Mouse (Mus musculus): ENCODE measurements around the gene Ppil2. TPM values are rescaled to one million over a fixed set of nuclear protein-coding genes. Genes with fewer than 3 reads are reported as not detected.
A peak's percentile ranks its signal among the peaks of the same experiment; 100 is the strongest.

Gene Ppil2
- polyA plus RNA-seq, 1 experiment from 2014 or later: 134 TPM

GRCm38 (mm10) chr16:17086241-17086640 is 24.8 kb downstream of the Ppil2 start:
- ATAC-seq (ENCODE audit: insufficient number of reproducible peaks, low FRiP score, low TSS enrichment, low read depth): no peak
- Histone ChIP-seq H3K36me3 (peaks cover 90% of the 10 kb centered on the region), H3K4me2 (no peak overlapping the region), H3K9ac (no peak overlapping the region), H3K4me3 (no peak overlapping the region), H3K27ac (no peak overlapping the region), H3K4me1 (no peaks in the 10 kb centered on the region), H3K27me3 (no peaks in the 10 kb centered on the region), H3K9me3 (no peaks in the 10 kb centered on the region)
- 76% methylated on average over 3 of the region's 3 CpGs for WGBS

- no peak for ATAC-seq (ENCODE audit: insufficient number of reproducible peaks, low FRiP score, low TSS enrichment, low read depth)
- peaks cover 89% of the 10 kb centered on the region for H3K36me3 ChIP-seq
- no peak overlapping the region for H3K4me2 ChIP-seq
- H3K9ac ChIP-seq: no peak overlapping the region
- H3K9me3 ChIP-seq: no peaks in the 10 kb centered on the region
- H3K4me1 ChIP-seq: no peaks in the 10 kb centered on the region
- no peaks in the 10 kb centered on the region for H3K27me3 ChIP-seq
- no peak overlapping the region for H3K27ac ChIP-seq
- 94% methylated on average over 4 of the region's 4 CpGs for WGBS
- H3K4me3 ChIP-seq: no peak overlapping the region
Observed at GRCm38 (mm10) chr16:17085636-17086035, 25.4 kb downstream of the Ppil2 start.

GRCm38 (mm10) chr16:17082121-17082792 is 28.8 kb downstream of the Ppil2 start:
- no peak overlapping the region for H3K9ac ChIP-seq
- WGBS: 86% methylated on average over 6 of the region's 6 CpGs
- ATAC-seq (ENCODE audit: insufficient number of reproducible peaks, low FRiP score, low TSS enrichment, low read depth): no peak
- H3K4me1 ChIP-seq: no peaks in the 10 kb centered on the region
- no peak overlapping the region for H3K27ac ChIP-seq
- no peaks in the 10 kb centered on the region for H3K27me3 ChIP-seq
- H3K4me3 ChIP-seq: no peak overlapping the region
- H3K4me2 ChIP-seq: no peak overlapping the region
- H3K36me3 ChIP-seq: peaks cover 55% of the 10 kb centered on the region
- H3K9me3 ChIP-seq: no peaks in the 10 kb centered on the region

GRCm38 (mm10) chr16:17078101-17078500 is 33.0 kb downstream of the Ppil2 start:
- Histone ChIP-seq H3K4me2 (no peak overlapping the region), H3K4me3 (no peak overlapping the region), H3K36me3 (peaks cover 26% of the 10 kb centered on the region), H3K27me3 (no peaks in the 10 kb centered on the region), H3K9ac (no peak overlapping the region), H3K9me3 (no peaks in the 10 kb centered on the region), H3K4me1 (no peaks in the 10 kb centered on the region), H3K27ac (no peak overlapping the region; the same call in 1 of the 2 replicates)
- 50% methylated on average over 7 of the region's 7 CpGs for WGBS
- ATAC-seq (ENCODE audit: insufficient number of reproducible peaks, low FRiP score, low TSS enrichment, low read depth): no peak

- H3K4me2 ChIP-seq: no peak overlapping the region
- H3K4me1 ChIP-seq: no peaks in the 10 kb centered on the region
- ATAC-seq (ENCODE audit: insufficient number of reproducible peaks, low FRiP score, low TSS enrichment, low read depth): no peak
- no peak overlapping the region for H3K4me3 ChIP-seq
- H3K9me3 ChIP-seq: no peaks in the 10 kb centered on the region
- H3K27ac ChIP-seq: no peak overlapping the region
- no peak overlapping the region for H3K9ac ChIP-seq
- no peaks in the 10 kb centered on the region for H3K27me3 ChIP-seq
- peaks cover 17% of the 10 kb centered on the region; the same call in 1 of the 2 replicates for H3K36me3 ChIP-seq
Observed at GRCm38 (mm10) chr16:17076869-17077268, 34.2 kb downstream of the Ppil2 start.

- H3K36me3 ChIP-seq: peaks cover 17% of the 10 kb centered on the region; the same call in 1 of the 2 replicates
- no peak overlapping the region for H3K4me3 ChIP-seq
- H3K9ac ChIP-seq: no peak overlapping the region
- H3K4me2 ChIP-seq: no peak overlapping the region
- no peak for ATAC-seq (ENCODE audit: insufficient number of reproducible peaks, low FRiP score, low TSS enrichment, low read depth)
- 98% methylated on average over 2 of the region's 2 CpGs for WGBS
- no peaks in the 10 kb centered on the region for H3K9me3 ChIP-seq
- no peaks in the 10 kb centered on the region for H3K27me3 ChIP-seq
- no peak overlapping the region for H3K27ac ChIP-seq
- H3K4me1 ChIP-seq: no peaks in the 10 kb centered on the region; the same call in 1 of the 2 replicates
Observed at GRCm38 (mm10) chr16:17076301-17076700, 34.8 kb downstream of the Ppil2 start.

GRCm38 (mm10) chr16:17073000-17073399 is 38.1 kb downstream of the Ppil2 start:
- ATAC-seq (ENCODE audit: insufficient number of reproducible peaks, low FRiP score, low TSS enrichment, low read depth): no peak
- Histone ChIP-seq H3K27ac (no peak overlapping the region), H3K9me3 (no peaks in the 10 kb centered on the region), H3K4me3 (no peak overlapping the region), H3K36me3 (0 out of 2 replicates have a peak, but pooled peaks cover 12% of the 10 kb centered on the region), H3K9ac (no peak overlapping the region), H3K4me2 (no peak overlapping the region), H3K27me3 (no peaks in the 10 kb centered on the region), H3K4me1 (peaks cover 10% of the 10 kb centered on the region)
- 86% methylated on average over 7 of the region's 7 CpGs for WGBS

- WGBS: 45% methylated on average over 6 of the region's 6 CpGs
- H3K9me3 ChIP-seq: no peaks in the 10 kb centered on the region
- peaks cover 10% of the 10 kb centered on the region for H3K4me1 ChIP-seq
- ATAC-seq (ENCODE audit: insufficient number of reproducible peaks, low FRiP score, low TSS enrichment, low read depth): no peak
- H3K27ac ChIP-seq: no peak overlapping the region
- 0 out of 2 replicates have a peak, but pooled peaks cover 9% of the 10 kb centered on the region for H3K36me3 ChIP-seq
- no peak overlapping the region for H3K9ac ChIP-seq
- H3K4me3 ChIP-seq: peak overlapping the region; percentile 80
- peak overlapping the region; percentile 88 for H3K4me2 ChIP-seq
- no peaks in the 10 kb centered on the region for H3K27me3 ChIP-seq
Observed at GRCm38 (mm10) chr16:17070716-17071115, 40.3 kb downstream of the Ppil2 start.

- ATAC-seq (ENCODE audit: insufficient number of reproducible peaks, low FRiP score, low TSS enrichment, low read depth): peak; percentile 91
- peak within 1 kb of the TSS; percentile 89 for H3K27ac ChIP-seq
Observed at GRCm38 (mm10) chr16:17069511-17070443, 41.3 kb downstream of the Ppil2 start, which contains the start of gene Ypel1. Gene Ypel1 (plus strand): TSS chr16:17069696.

GRCm38 (mm10) chr16:17067552-17067951 is 43.5 kb downstream of the Ppil2 start:
- no peak overlapping the region for H3K27ac ChIP-seq

More at GRCm38 (mm10) chr16:17069511-17070443, 41.3 kb downstream of the Ppil2 start, which contains the start of gene Ypel1:
- H3K36me3 ChIP-seq: 0 out of 2 replicates have a peak, but pooled peaks cover 3% of the 10 kb centered on the region
- under 1% methylated on average over 76 of the region's 76 CpGs for WGBS
- peaks cover 10% of the 10 kb centered on the region for H3K4me1 ChIP-seq
- peak within 1 kb of the TSS; percentile 80 for H3K4me3 ChIP-seq
- peak within 1 kb of the TSS; percentile 69 for H3K9ac ChIP-seq
- no peaks in the 10 kb centered on the region for H3K27me3 ChIP-seq
- H3K9me3 ChIP-seq: no peaks in the 10 kb centered on the region
- peak within 1 kb of the TSS; percentile 88 for H3K4me2 ChIP-seq

GRCm38 (mm10) chr16:17062338-17062737 is 48.7 kb downstream of the Ppil2 start:
- WGBS: 69% methylated on average over 1 of the region's 1 CpGs

More at GRCm38 (mm10) chr16:17067552-17067951, 43.5 kb downstream of the Ppil2 start:
- Histone ChIP-seq H3K27me3 (no peaks in the 10 kb centered on the region), H3K4me3 (no peak overlapping the region), H3K9me3 (no peaks in the 10 kb centered on the region), H3K4me1 (peaks cover 10% of the 10 kb centered on the region), H3K9ac (no peak overlapping the region), H3K4me2 (no peak overlapping the region), H3K36me3 (no peaks in the 10 kb centered on the region)
- no peak for ATAC-seq (ENCODE audit: insufficient number of reproducible peaks, low FRiP score, low TSS enrichment, low read depth)
- 85% methylated on average over 2 of the region's 2 CpGs for WGBS

GRCm38 (mm10) chr16:17055584-17055983 is 55.5 kb downstream of the Ppil2 start:
- Histone ChIP-seq H3K9me3 (no peaks in the 10 kb centered on the region), H3K4me2 (no peak overlapping the region), H3K27me3 (no peaks in the 10 kb centered on the region), H3K9ac (no peak overlapping the region), H3K27ac (no peak overlapping the region), H3K4me1 (no peaks in the 10 kb centered on the region), H3K4me3 (no peak overlapping the region), H3K36me3 (no peaks in the 10 kb centered on the region; the same call in 1 of the 2 replicates)
- 79% methylated on average over 3 of the region's 3 CpGs for WGBS
- ATAC-seq (ENCODE audit: insufficient number of reproducible peaks, low FRiP score, low TSS enrichment, low read depth): no peak

More at GRCm38 (mm10) chr16:17062338-17062737, 48.7 kb downstream of the Ppil2 start:
- H3K9me3 ChIP-seq: no peaks in the 10 kb centered on the region
- H3K4me1 ChIP-seq: no peaks in the 10 kb centered on the region
- no peaks in the 10 kb centered on the region for H3K27me3 ChIP-seq
- H3K4me3 ChIP-seq: no peak overlapping the region
- H3K4me2 ChIP-seq: no peak overlapping the region
- ATAC-seq (ENCODE audit: insufficient number of reproducible peaks, low FRiP score, low TSS enrichment, low read depth): no peak
- H3K9ac ChIP-seq: no peak overlapping the region
- H3K27ac ChIP-seq: no peak overlapping the region
- H3K36me3 ChIP-seq: no peaks in the 10 kb centered on the region

All from limb, embryonic 15.5 days (tissue).